Mouse (Mus musculus) lung, postnatal 0 days (tissue): ENCODE measurements around the gene Cacng6.

Experiments used
- CTCF ChIP-seq: IDR thresholded peaks from 2 replicates; pipeline ENCODE4 v1.5.1; 2016; ENCODE audit warnings: antibody characterized with exemption, mild to moderate bottlenecking
- EP300 ChIP-seq: IDR thresholded peaks from 2 replicates; pipeline ENCODE4 v1.6.1; 2016; ENCODE audit warnings: antibody characterized with exemption, mild to moderate bottlenecking, control low read depth

DNA sequence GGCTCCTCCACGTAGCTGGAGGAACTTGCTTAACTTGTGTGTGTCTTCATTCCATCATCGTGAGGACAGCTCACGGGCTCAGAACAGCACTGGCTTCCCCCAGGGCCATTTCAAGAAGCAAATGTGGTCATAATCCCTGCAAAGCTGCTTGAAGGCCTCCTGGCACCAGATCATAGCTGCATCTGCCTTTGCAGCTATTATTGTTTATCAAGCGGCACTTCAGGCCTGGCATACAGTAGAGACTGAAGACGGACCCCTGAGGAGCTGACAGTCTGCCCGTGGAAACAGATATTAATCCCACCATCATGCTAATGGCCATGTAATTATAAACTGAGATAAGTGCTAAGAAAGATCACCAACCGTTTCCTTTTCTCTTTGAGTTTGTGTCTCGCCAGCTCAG, 16.5 kb downstream of the Cacng6 start:
- TF ChIP-seq CTCF (no peak), EP300 (no peak)
